Mouse (Mus musculus) cerebellum, adult 8-10 months (tissue): ENCODE measurements around the gene Taco1.
"Not testable (repeated sequence)": the region's sequence is repeated elsewhere in the genome, so short reads cannot be mapped to it uniquely, and the experiment has no call there.

Experiments
- DNase-seq: peaks from one replicate; pipeline ENCODE4 v3.0.0; 2022

Gene Taco1

DNA sequence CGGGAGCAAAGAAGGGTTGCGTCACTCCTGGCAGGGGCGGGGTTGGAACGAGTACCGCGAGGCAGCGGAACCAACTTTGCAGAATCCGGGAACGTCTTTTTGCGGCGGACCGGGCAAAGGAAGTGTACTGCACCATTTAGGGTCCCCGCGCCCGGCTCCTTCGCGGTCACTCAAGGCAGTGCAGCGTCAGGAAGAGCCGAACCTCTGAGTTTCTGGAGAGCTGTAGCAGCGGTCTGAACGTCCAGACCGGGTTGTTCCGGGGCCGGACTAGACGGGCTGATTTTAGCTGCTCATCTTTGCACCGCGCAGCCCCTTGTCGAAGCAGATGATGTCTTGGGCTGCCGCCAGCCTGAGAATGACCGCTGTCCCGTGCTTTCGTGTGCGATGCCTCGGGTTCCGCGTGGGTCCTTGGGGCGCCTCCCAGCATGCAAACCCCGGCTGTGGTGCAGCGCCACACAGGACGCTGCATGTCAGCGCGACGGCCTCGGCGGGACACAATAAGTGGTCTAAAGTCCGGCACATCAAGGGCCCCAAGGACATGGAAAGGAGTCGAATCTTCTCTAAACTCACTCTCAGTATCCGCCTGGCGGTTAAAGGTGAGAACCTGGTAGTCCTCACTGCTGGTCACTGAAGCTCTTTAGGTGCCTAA lies at the start of gene Taco1:
TSS of gene Taco1 (plus strand) at position 139 of the 649 bp plus-strand sequence.
- peak; percentile 94 for DNase-seq

DNA sequence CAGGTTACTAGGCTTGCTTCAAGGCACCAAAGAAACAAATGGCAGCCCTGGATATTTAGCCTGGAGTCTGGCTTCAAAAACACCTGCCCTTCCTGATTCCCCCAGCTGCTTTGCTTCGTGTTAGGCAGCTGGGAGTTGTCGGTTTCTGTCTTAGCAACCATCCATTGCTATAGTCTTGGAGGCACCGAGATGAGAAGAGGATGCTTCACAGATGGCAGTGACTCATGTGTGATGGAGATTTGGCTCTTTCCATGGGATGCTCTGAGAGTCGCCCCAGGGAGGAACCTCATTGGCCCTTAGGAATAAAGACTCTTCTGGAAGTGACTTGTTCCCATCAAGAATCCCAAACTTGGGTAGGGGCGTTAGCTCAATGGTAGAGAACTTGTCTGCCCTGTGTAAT lies 49.4 kb upstream of the Taco1 start:
- no peak for DNase-seq

DNA sequence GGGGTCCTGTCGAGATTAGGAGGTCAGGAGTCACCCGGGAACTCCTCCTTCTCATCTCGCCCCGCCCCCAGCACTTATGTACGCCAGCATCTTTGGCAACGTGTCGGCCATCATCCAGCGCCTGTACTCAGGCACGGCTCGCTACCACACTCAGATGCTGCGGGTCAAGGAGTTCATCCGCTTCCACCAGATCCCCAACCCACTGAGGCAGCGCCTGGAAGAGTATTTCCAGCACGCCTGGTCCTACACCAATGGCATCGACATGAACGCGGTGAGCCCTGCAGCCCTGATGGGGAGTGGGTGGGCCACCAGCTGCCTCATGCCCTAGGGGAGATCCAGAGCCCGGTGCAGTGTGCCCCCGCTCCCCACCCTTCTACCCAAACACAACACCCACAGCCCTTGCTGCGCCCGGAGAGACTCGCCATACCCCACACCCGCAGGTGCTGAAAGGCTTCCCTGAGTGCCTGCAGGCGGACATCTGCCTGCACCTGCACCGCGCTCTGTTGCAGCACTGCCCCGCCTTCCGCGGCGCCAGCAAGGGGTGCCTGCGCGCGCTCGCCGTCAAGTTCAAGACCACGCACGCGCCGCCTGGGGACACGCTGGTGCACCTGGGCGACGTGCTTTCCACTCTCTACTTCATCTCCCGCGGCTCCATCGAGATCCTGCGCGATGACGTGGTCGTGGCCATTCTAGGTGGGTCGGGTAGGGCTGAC lies 45.7 kb upstream of the Taco1 start:
- peak; percentile 27 for DNase-seq

DNA sequence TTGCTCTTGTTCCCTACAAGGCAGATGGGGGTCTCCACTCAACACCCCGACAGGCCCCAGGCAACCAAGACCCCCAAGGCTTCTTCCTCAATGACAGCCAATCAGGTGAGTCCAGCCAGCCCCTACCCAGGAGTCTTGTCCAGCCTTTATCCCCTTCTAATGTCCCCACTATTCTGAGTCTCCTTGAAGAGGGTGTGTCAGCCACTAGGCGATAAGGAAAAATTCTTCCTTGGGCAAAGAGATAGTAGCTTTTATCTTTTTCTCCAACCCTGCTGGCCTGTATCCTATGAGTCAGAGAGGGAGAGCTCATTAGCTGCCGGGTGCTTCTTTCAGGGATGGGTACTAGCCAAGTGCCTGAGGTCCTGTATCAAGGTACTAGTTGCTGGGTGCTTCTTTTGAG lies 40.1 kb upstream of the Taco1 start:
- DNase-seq = no peak

DNA sequence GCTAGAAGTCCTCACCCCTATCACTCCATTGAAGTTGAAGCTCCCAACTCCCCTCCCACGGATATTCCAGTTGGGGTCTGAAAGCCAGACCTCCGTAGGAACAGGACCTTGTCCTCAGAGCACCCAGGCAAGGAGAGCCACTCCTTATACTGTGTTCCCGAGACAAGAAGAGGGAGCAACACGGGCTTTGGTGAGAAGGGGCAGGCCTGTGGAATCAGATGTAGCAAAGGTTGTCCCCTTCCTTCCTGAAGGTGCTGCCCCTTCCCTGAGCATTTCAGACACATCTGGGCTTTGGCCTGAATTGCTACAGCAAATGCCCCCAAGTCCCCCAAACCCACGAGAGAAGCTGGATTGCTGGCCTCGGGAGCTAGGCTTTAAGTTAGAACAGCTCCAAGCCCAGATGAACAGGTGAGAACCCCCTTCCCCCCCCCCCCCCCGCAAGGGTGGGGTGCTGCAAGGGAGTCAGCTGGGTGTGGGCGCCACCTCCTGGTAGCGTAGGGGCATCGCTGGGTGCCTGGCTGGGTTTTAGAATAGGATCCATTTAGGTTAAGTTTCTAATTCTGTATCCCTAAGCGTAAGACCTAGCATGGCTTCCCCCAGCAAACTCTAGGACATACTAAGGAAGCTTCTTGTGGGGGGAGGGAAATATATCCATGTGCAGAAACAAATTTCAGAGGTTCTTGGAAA lies 39.3 kb upstream of the Taco1 start:
- peak; percentile 69 for DNase-seq

DNA sequence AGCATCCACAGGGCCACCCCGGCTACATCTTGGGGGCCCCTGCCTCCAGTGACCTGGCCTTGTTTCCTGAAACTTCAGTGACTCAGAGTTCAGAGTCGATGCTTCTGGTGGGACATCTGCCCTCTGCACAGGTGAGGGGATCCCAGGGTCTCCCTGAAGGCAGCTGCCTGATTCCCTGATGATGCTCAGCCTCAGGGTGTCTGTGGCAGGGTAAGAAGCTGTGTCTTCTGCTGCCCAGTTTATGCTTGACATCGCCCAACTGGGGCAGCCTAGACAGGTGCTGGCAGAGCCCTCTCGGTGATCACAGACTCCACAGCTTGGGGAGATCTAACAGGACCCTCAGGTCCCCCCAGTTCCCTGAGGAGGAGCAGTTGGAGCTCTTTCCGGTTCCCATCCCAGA lies 38.3 kb upstream of the Taco1 start:
- DNase-seq = no peak

DNA sequence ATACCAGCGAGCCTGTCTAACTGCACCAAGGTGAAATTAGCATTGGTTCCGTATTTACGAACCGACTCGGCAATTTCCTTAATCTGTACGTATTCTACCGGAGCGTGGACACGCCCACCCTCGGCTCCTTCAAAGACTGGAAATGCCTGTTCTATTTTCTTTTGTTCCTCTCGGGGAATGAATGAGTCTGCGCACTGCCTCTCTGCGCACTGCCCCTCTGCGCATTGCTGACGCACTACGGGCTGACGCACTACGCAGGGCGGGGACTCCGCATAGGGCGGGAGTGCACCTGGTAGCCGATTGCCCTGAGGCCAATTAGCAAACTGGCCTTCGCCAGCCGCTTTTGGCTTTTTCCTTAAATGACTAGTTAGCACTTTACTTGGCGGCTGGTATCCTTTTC lies 33.8 kb upstream of the Taco1 start:
- DNase-seq = not testable (repeated sequence)

DNA sequence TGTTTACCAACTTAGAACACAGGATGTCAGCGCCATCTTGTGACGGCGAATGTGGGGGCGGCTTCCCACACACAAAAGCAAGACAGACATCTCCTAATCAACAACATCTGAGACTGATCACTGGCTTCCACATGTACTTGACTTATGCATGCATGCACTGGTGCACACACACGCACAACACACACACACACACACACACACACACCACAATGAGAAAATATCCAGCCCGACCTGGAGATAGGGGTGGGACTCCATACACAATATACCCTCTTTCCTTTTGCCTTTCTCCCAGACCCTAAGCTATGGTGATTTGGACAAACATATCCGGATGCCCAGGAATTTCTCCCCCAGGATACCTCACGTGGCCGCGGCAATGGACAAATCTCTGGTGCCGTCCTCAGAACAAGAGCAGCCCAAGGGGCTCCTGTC lies 32.4 kb upstream of the Taco1 start:
- peak; percentile 32 for DNase-seq

DNA sequence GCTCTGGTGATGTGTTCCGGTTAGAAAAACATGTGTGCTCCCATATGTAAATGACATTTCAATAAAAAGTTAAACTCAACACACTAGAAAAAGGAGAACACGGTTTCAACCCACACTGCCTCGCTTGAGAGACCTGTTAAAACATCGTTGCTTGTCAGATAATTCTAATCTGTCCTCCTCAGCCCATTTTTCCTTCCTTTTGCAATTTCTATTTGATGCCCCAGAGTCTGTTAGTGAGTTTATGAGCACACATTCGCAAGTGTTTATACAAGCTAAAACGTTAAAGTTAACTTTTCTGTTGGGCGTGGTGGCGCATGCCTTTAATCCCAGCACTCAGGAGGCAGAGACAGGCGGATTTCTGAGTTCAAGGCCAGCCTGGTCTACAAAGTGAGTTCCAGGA lies 30.9 kb upstream of the Taco1 start:
- DNase-seq = no peak

DNA sequence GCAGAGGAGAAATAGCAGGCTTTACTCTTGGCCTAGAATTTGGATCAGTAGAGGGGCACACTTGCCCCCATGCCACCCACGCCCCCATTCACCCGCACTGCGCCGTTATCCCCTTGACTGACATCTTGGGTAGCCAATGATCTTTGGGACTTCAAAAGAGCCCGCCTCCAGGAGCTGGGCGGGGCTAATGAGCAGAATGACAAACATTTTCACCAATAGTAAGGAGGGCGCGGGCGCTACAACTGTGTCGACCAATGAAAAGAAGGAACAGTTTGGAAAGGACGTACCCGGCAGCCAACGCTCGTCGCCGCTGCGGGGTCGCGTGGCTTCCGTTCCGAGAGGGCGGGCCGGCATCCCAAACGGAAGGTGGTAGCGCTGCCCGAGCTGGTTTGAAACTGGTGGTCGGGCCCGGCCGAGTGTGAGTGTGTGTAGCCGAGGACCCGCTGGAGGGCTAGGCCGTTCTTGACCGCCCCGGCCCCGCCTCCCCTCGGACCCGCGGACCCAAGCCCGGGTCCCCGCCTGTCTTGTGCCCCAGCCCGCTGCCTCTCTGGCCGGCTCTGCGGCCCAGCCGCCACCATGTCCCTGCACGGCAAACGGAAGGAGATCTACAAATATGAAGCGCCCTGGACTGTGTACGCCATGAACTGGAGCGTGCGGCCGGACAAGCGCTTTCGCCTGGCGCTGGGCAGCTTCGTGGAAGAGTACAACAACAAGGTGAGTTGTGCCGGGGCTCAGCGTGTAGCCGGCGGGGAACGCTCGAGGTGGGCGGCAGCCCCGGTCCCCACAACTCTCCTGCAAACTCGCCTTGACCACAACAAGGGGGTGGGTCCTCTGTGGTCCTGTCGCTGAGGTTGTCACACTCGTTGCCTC lies 29.1 kb upstream of the Taco1 start, which contains the start of gene Dcaf7:
TSS of gene Dcaf7 (plus strand) at position 325 of the 870 bp plus-strand sequence.
- DNase-seq = peak; percentile 100

DNA sequence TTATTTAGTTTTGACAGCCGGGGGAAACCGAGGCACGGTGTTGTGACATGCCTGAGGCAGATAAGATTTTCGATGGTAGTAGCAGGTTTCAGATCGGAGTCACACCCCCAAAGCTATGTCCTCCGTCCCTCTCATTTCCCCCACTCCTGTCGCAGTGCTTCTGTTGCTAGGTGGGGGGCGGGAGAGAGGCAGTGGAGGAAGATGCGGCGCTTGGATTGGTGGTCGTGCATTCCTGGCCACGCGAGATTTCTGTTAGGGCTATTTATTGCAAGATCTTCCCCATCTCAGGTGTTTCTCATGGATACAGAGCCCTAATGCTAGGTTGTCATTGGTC lies 28.5 kb upstream of the Taco1 start:
- peak; percentile 37 for DNase-seq

DNA sequence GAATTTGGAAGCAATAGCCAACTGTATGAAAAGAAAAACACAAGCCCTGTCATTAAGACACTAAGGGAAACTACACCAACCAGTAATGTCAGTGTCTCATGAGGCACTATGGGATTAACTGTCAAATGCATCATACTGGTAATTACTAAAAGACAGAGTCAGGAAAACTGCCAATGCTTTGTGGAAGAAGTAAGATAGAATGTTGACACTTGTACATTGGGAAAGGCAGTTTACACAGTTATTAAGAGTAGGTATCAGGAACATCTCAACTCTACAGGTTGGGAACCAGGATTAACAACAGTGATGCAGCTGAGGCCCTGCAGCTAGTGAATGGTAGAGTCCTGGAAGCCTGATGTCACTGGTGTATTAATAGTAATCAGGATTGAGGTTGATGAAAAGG lies 21.5 kb upstream of the Taco1 start:
- DNase-seq = no peak

DNA sequence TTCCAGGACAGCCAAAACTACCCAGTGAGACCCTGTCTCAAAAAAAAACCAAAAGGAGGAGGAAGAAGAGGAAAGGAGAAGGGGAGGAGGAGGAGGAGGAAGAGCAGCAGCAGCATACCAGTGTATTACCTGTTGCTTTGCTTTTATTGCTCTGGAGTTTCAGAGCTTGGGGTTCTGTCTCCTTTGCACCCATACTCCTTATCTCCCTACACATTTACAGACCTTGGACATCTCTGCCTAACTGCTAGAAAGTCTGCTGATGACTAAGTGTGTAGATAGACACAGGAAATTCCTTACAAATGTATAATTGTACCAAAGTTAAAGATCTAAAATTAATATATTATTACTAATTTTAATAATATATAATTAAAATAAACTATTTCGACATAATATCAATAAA lies 20.6 kb upstream of the Taco1 start:
- DNase-seq = no peak

DNA sequence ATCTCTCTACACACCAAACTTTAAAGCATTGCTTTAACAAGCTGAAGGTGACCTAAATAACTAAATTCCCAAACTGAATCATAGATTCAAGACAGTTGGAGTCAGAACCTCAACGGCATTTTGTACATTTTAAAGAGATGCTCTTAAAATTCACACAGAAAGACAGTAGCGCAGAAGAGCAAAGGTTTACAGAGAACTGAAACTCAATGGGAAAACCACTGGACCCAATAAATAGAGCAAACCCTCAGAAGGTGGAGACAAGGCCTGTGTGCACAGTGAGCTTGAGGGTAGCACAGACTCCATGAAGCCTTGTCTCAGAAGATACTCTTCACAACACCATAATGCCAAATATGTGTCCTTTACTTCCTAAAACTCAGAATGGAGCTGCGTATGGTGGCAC lies 20.1 kb upstream of the Taco1 start:
- DNase-seq = no peak

DNA sequence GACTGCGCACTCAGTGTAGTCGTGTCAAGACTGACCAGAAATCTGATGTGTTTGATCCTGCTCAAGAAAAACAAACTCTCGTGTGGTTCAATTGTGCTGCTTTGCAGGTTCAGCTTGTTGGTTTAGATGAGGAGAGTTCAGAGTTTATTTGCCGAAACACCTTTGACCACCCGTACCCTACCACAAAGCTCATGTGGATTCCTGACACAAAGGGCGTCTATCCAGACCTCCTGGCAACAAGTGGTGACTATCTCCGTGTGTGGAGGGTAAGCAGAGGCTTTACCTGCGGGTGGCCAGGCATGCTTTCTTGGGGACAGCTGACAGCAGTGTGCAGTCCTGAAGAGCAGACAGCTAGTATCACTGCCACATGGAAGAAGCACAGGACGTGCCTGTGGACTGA lies 19.3 kb upstream of the Taco1 start:
- no peak for DNase-seq

DNA sequence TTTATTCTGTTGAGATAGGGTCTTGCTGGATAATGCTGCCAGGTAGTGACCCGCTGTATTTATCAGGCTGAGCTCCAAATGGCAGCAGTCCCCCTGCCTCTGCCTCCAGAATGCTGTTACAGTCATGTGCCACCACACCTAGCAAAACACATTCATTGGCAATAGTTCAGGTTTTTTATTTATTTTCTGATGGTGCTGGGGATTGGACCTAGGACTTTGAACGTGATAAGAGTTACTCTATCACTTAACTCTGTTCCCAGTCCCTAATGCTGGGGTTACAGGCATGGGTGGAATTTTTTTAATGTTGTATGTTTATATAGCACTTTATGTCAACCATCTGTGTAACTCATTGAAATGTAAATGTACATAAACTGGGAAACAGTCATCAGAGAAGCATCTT lies 11.9 kb upstream of the Taco1 start:
- DNase-seq = no peak

DNA sequence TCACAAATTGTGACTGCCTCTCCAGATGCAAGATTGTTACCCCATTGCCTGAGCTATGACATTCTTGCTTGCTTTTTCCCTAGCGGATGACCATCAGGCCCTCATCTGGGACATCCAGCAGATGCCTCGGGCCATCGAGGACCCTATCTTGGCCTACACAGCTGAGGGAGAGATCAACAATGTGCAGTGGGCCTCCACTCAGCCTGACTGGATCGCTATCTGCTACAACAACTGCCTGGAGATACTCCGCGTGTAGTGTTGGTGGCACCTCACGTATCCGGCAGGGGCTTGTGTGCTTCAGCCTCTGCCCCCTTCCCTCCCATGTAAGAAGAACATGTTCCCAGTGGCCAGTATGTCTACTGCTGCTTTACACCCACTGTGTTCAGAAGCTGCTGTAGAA lies 11.3 kb upstream of the Taco1 start:
- no peak for DNase-seq

DNA sequence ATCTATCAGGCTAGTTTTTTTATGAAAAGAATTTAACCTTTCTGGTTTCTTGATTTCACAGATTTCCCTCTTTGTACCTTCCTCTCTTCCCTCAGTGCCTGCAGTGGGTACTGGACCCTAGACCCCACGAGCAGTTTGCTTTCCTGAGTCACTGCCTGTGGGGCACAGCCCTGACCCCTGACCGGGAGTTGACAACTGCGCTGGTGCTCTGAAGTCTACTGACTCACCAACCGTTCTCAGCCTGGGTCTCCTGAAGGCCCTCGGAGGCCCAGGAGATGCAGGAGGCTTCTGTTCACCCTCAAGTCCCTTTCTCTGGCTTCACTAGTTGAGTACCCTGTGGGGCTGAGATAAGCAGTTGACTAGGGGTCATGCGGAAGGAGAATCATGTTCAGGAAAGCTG lies 10.5 kb upstream of the Taco1 start:
- DNase-seq = no peak

DNA sequence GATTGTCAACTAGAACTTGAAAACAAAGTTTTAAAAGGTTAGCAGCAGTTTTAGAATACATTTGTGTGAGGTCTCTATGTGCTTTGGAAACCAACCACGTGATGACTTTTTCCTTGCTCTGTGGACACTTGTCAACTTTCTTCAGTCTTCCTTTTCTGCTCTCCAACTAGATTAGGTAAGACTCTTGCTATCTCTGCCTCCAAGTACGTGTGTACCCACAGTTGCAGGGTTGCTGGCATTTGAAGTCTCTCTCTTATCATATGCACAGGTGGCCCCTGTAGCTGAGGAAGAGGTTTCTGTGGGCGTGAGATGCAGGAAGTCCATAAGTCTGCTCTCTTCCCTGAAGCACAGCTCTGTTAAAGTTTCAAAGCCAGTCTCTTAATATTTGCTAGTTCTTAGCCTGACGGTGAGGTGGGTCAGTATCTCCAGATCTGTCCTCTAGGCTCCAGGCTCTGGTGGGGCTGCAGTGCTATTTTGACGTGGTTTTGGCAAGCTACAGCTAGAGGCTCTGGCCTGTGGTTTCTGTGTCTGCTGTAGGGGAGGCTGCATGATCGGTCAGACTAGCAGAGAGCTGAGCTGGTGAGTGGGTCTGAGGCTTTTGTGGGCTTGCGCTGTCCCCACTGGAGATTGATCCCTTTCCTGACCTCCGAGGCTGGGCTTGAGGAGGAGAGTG lies 8.9 kb upstream of the Taco1 start:
- no peak for DNase-seq

DNA sequence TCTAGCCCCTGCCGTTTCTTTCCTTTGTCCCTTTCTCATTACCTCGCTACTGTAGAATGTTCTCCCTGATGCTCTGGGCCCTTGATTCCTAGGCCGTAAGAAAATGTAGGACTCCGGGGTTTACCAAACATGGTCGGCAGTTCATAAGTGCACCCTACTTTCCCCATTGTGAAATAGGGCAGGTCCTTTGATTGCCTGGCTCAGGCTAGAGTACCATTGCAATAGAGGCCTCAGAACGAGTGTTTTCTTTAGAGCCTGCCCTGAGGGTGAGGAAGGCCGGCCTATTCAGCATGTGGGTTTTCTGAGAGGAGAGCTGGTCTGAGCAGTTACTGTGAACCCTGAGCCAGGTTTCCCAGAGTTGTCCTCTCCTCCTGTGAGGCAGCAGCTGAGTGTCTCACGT lies 7.8 kb upstream of the Taco1 start:
- no peak for DNase-seq

DNA sequence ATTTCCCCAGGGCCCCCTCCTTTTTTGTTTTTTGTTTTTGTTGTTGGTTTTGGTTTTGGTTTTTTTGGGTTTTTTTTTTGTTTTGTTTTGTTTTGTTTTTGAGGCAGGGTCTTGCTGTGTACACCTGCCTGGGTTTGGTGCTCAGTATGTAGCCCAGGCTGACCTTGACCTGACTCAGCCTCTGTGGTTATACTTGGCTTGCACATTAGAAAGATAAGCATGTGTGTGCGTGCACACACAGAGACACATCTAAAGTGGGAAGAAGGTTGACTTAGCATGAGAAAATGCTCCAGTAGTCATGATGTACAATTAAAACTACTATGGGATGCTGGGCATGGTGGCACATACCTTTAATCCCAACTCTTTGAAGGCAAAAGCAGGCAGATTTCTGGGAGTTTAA lies 5.3 kb upstream of the Taco1 start:
- no peak for DNase-seq

DNA sequence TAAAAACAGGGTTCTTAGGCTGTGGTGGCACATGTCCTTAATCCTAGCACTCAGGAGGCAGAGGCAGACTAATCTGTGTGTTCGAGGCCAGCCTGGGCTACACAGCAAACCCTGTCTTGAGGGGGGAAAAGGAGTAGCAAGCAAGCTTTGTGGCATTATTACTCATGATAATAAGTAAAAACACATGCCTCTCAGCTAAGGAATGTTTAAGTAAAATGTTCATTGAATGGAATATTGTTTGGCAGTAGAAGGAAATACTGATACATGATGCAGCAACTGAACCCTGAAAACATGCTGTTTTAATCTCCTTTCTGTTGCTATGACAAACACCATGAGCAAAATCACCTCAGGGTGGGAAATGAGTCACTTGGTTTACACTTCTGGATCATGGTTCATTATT lies 4.5 kb upstream of the Taco1 start:
- no peak for DNase-seq

DNA sequence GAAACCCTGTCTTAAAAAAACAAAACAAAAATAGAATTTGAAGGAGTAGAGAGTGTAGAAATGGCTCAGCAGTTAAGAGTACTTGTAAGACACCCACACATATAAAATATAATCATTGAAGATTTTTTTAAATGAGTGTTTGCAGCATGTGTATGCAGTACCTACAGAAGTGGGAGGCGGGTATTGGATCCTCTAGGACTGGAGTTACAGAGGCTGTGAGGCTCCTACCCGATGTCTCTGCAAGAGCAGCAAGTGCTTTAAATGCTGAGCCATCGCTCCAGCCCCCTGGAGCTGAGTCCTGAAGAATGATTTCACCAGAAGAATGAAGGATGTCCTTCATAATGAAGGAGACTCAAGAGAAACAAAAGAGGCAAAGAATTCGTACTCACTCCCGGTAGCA lies 2.1 kb upstream of the Taco1 start:
- DNase-seq = no peak
